Comparison of ENCODE assay signal across 8 mouse cellular contexts in the genomic region with DNA sequence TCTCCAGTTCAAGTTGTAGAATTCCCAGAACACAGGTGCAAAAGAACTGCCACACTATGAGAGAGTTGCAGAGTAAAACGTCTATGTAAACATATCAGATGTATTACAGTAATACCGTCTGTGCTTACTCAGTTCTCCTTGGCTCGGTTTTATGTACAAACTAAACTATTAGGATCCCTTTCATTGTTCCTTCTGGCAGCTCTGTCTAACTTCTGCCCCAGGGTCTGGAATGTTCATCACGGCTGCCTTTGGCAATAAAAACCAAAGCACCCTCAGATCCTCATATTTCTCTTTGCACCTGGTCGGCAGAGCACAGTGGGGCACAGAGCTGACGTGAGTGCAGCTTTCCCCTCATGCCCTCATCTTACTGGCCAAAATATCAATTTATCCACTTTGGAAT. TPM values are rescaled to one million over a fixed set of nuclear protein-coding genes. Genes with fewer than 3 reads are reported as not detected.
DNase-seq lines count a peak whose midpoint lies in the region; ATAC-seq and TF ChIP-seq lines count a peak whose summit lies in the region.
"Not testable (repeated sequence)": the region's sequence is repeated elsewhere in the genome, so short reads cannot be mapped to it uniquely, and the experiment has no call there.

No protein-coding gene starts in this region.

- H3K9ac ChIP-seq in forebrain, postnatal 0 days; heart, postnatal 0 days (replicated peaks; ENCODE audit: low read depth, low read length); limb, embryonic 15.5 days: not testable (repeated sequence)

- peaks cover 95% of the 10 kb centered on the region for H3K9me3 ChIP-seq in E14TG2a.4 (ENCODE audit: low read length)
- H3K9me3 ChIP-seq in forebrain, postnatal 0 days (ENCODE audit: low read length); heart, postnatal 0 days (replicated peaks; ENCODE audit: control insufficient read depth, low read length); limb, embryonic 15.5 days: not testable (repeated sequence)

- not testable (repeated sequence) for H3K4me2 ChIP-seq in forebrain, postnatal 0 days (ENCODE audit: low read depth); heart, postnatal 0 days (ENCODE audit: low read depth, low read length); limb, embryonic 15.5 days

- TF ChIP-seq EP300 in heart, postnatal 0 days (IDR thresholded peaks at IDR 0.05; ENCODE audit: low read depth): not testable (repeated sequence)

- not testable (repeated sequence) for H3K27me3 ChIP-seq in E14TG2a.4 (ENCODE audit: insufficient read depth, low read length); forebrain, postnatal 0 days (ENCODE audit: insufficient read depth, low read length); heart, postnatal 0 days (ENCODE audit: control insufficient read depth, insufficient read depth, low read length); limb, embryonic 15.5 days

- H3K27ac ChIP-seq in brown adipose tissue, adult 24 weeks (replicated peaks; ENCODE audit: low read depth, low read length): peak overlapping the region; percentile 3
- H3K27ac ChIP-seq in forebrain, postnatal 0 days (ENCODE audit: low read depth, low read length): not testable (repeated sequence)
- H3K27ac ChIP-seq in heart, postnatal 0 days (ENCODE audit: low read depth): peak overlapping the region; percentile 10; the same call in 1 of the 2 replicates
- H3K27ac ChIP-seq in limb, embryonic 15.5 days: peak overlapping the region; percentile 2; the same call in 1 of the 2 replicates

- H3K36me3 ChIP-seq in E14TG2a.4 (ENCODE audit: insufficient read depth, low read length): peaks cover 95% of the 10 kb centered on the region
- not testable (repeated sequence) for H3K36me3 ChIP-seq in forebrain, postnatal 0 days (ENCODE audit: insufficient read depth); heart, postnatal 0 days (replicated peaks; ENCODE audit: control insufficient read depth, insufficient read depth, low read length)
- H3K36me3 ChIP-seq in limb, embryonic 15.5 days: peaks cover 15% of the 10 kb centered on the region; the same call in 1 of the 2 replicates

- peak overlapping the region; percentile 0; the same call in 1 of the 2 replicates for H3K4me3 ChIP-seq in E14TG2a.4 (replicated peaks; ENCODE audit: low read length)
- not testable (repeated sequence) for H3K4me3 ChIP-seq in brown adipose tissue, adult 24 weeks (ENCODE audit: insufficient read depth, low read depth, low read length); forebrain, postnatal 0 days (ENCODE audit: low read depth, low read length); heart, postnatal 0 days (ENCODE audit: low read depth, low read length); limb, embryonic 15.5 days

- 57% methylated on average over 6 of the region's 6 CpGs for WGBS in forebrain, postnatal 0 days
- 57% methylated on average over 6 of the region's 6 CpGs for WGBS in heart, postnatal 0 days
- WGBS in limb, embryonic 15.5 days: 39% methylated on average over 6 of the region's 6 CpGs

- H3K4me1 ChIP-seq in E14TG2a.4 (replicated peaks; ENCODE audit: low read depth, low read length); brown adipose tissue, adult 24 weeks (ENCODE audit: control insufficient read depth, insufficient read depth, insufficient read length, low read length); forebrain, postnatal 0 days (ENCODE audit: insufficient read depth); heart, postnatal 0 days (ENCODE audit: control insufficient read depth, insufficient read depth); limb, embryonic 15.5 days: not testable (repeated sequence)

- not testable (repeated sequence) for TF ChIP-seq CTCF in E14TG2a.4 (conservative IDR thresholded peaks at IDR 0.05; ENCODE audit: low read length); forebrain, postnatal 0 days (IDR thresholded peaks at IDR 0.05; ENCODE audit: low read depth); heart, postnatal 0 days (IDR thresholded peaks at IDR 0.05; ENCODE audit: low read depth)

- ATAC-seq in forebrain, postnatal 0 days; heart, postnatal 0 days (ENCODE audit: insufficient read depth, low read depth); limb, embryonic 15.5 days (ENCODE audit: insufficient number of reproducible peaks, low FRiP score, low TSS enrichment, low read depth): not testable (repeated sequence)

- DNase-seq in forebrain, postnatal 0 days: peak; percentile 7
- DNase-seq in heart, postnatal 0 days (ENCODE audit: low spot score): not testable (repeated sequence)
- DNase-seq in kidney, postnatal 10 days: peak; percentile 19
- peak; percentile 35 for DNase-seq in ovary, adult 18-20 months (ENCODE audit: low spot score)
- peak; percentile 3 for DNase-seq in thymus, postnatal 0 days (ENCODE audit: low spot score)

RNA-seq across cellular contexts. Expression of a gene that starts 34.5 kb away (rescaled TPM):
- polyA plus RNA-seq in brown adipose tissue, adult 24 weeks (2012; ENCODE audit: insufficient read depth, insufficient read length, missing spikeins): 19.2 and 24.7 TPM in 2 replicates
- total RNA-seq in forebrain, postnatal 0 days (2014; rRNA removed): 12.1 and 39.7 TPM in 2 replicates
- polyA plus RNA-seq in forebrain, postnatal 0 days (2015; fragmentation: Nextera tagmentation; extraction: Ambion mirVana): 156 and 231 TPM in 2 replicates
- 0.88 and 16.5 TPM in 2 replicates for total RNA-seq in heart, postnatal 0 days (2014; rRNA removed; ENCODE audit: low replicate concordance)
- 32.6 and 63.9 TPM in 2 replicates for polyA plus RNA-seq in heart, postnatal 0 days (2015; fragmentation: Nextera tagmentation; extraction: Ambion mirVana)
- polyA plus RNA-seq in limb, embryonic 15.5 days (2015; fragmentation: Nextera tagmentation; extraction: Ambion mirVana): 133 and 163 TPM in 2 replicates
- polyA plus RNA-seq in thymus, postnatal 0 days (2015; fragmentation: Nextera tagmentation; extraction: Ambion mirVana): 166 and 243 TPM in 2 replicates
